Mouse (Mus musculus) forebrain, embryonic 12.5 days (tissue): ENCODE results near the gene Cd3e. TPM values are rescaled to one million over a fixed set of nuclear protein-coding genes. Genes with fewer than 3 reads are reported as not detected.
"Not testable (repeated sequence)": the region's sequence is repeated elsewhere in the genome, so short reads cannot be mapped to it uniquely, and the experiment has no call there.

Experiments
- ATAC-seq: fragments of 200-750 bp; cut with Nextera tagmentation; 2 replicates; pipeline ENCODE4 v1.8.0; 2017; ENCODE audit warnings: moderate TSS enrichment; ENCODE audit not compliant: low FRiP score
- H3K27ac ChIP-seq: fragments of 300-500 bp; sonication (generic); 2 replicates; pipeline ENCODE4 v1.5.1; 2016; ENCODE audit warnings: mild to moderate bottlenecking
- H3K27me3 ChIP-seq: fragments of 300-500 bp; sonication (generic); 2 replicates; pipeline ENCODE4 v1.6.1; 2016; ENCODE audit warnings: mild to moderate bottlenecking
- H3K36me3 ChIP-seq: fragments of 300-500 bp; sonication (generic); replicated peaks from 2 replicates; pipeline ENCODE4 v1.6.1; 2016; ENCODE audit warnings: mild to moderate bottlenecking
- H3K4me1 ChIP-seq: fragments of 300-500 bp; sonication (generic); 2 replicates; pipeline ENCODE4 v1.6.1; 2016
- H3K4me2 ChIP-seq: fragments of 300-500 bp; sonication (generic); 2 replicates; pipeline ENCODE4 v1.6.1; 2016; ENCODE audit warnings: mild to moderate bottlenecking, moderate library complexity
- H3K4me3 ChIP-seq: fragments of 300-500 bp; sonication (generic); replicated peaks from 2 replicates; pipeline ENCODE4 v1.5.1; 2016; ENCODE audit warnings: mild to moderate bottlenecking
- H3K9ac ChIP-seq: fragments of 300-500 bp; sonication (generic); 2 replicates; pipeline ENCODE4 v1.6.1; 2016; ENCODE audit warnings: mild to moderate bottlenecking
- H3K9me3 ChIP-seq: fragments of 300-500 bp; sonication (generic); 2 replicates; pipeline ENCODE4 v1.6.1; 2016
- WGBS: fragments of 180-500 bp; shearing (Covaris S2); methylation state at CpG from one replicate; pipeline ENCODE4 v1.1.7; 2016; 5-methylcytosine and 5-hydroxymethylcytosine counted together
- polyA plus RNA-seq: library from polyadenylated mRNA; unstranded; fragments of >200 nt; fragmentation: Nextera tagmentation; extraction: Ambion mirVana; gene quantifications from 2 replicates; pipeline ENCODE4 v1.2.1, GENCODE M21; 2016

Gene Cd3e
- polyA plus RNA-seq, 1 experiment from 2014 or later, result not detected

DNA sequence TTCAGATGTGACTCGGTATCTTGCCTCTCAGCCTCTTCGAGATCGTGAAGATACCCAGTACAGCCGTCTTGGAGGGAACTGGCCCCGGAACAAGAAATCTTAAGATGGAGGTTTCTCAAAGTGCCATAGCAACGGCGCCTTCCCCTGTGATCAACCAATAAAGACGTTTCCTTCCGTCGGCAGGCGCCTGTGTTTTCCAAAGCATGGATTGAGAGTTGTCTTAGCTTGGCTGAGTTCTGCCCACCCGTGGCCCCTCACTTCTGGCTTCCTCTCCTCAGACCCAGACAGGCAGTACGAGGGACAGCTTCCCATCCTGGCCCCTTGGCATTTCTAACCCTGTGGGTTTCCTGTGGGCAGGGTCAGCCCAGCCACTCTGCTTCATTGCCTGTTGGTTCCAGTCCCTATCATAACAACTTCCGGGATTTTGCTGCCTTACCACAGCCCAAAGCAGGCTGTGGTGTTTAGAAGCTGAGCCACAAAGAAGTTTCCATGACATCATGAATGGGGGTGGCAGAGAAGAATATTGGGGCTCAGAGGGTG lies 23.1 kb downstream of the Cd3e start:
- Histone ChIP-seq H3K27me3 (0 out of 2 replicates have a peak, but pooled peaks cover 5% of the 10 kb centered on the region), H3K36me3 (no peaks in the 10 kb centered on the region), H3K9ac (no peak overlapping the region), H3K27ac (no peak overlapping the region), H3K4me2 (no peak overlapping the region), H3K9me3 (no peaks in the 10 kb centered on the region), H3K4me3 (no peak overlapping the region), H3K4me1 (no peaks in the 10 kb centered on the region)
- ATAC-seq, result no peak
- 78% methylated on average over 14 of the region's 14 CpGs for WGBS

DNA sequence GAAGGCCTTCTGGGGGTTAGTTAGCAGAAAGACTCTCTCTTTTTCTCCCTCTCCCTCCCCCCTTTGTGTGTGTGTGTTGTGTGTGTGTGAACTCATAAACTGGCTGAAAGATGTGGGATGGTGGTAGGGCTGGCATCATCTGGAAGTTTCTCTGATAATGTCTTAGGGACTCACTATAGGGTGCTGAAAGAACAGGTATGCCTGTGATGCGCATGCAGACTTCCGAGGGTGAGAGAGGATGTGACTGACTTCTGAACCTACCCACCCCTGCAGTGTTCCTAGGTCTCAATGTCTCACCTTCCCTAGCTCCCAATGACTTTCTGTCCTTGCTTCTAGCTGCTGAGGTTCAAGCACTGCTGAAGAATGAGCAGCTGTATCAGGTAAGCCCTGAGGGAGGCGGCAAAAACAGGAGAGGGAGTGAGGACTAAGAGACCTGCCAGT lies 23.7 kb downstream of the Cd3e start:
- 79% methylated on average over 3 of the region's 3 CpGs for WGBS
- H3K27ac ChIP-seq, result no peak overlapping the region
- ATAC-seq, result no peak

DNA sequence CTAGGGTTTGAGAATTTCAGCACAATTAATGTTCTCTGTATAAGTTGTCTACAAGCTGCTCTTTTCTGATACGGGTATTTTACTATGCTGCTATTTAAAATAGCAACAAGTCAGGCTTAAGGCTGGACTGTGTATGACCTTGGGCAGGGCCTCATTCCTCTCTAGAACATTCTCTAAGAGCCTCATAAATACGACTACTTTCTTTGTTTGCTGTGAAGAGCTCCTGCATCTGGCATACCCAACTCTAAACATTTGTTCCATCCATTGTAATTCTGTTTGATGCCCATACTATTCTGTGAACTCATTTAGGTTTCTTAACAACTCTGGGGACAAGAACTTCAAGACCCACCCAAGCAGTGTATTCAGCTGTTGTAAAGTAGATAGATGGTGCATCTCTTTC lies 26.4 kb downstream of the Cd3e start:
- Histone ChIP-seq H3K9ac (no peak overlapping the region), H3K9me3 (no peaks in the 10 kb centered on the region), H3K27me3 (0 out of 2 replicates have a peak, but pooled peaks cover 3% of the 10 kb centered on the region), H3K36me3 (no peaks in the 10 kb centered on the region), H3K4me2 (no peak overlapping the region), H3K4me3 (no peak overlapping the region), H3K27ac (no peak overlapping the region), H3K4me1 (no peaks in the 10 kb centered on the region)
- no peak for ATAC-seq
- WGBS, result 82% methylated on average over 2 of the region's 2 CpGs

More for the DNA sequence above, 23.7 kb downstream of the Cd3e start:
- no peaks in the 10 kb centered on the region for H3K4me1 ChIP-seq
- no peak overlapping the region for H3K4me2 ChIP-seq
- no peaks in the 10 kb centered on the region for H3K36me3 ChIP-seq
- H3K27me3 ChIP-seq, result 0 out of 2 replicates have a peak, but pooled peaks cover 5% of the 10 kb centered on the region
- H3K4me3 ChIP-seq, result no peak overlapping the region
- no peaks in the 10 kb centered on the region for H3K9me3 ChIP-seq
- no peak overlapping the region for H3K9ac ChIP-seq

DNA sequence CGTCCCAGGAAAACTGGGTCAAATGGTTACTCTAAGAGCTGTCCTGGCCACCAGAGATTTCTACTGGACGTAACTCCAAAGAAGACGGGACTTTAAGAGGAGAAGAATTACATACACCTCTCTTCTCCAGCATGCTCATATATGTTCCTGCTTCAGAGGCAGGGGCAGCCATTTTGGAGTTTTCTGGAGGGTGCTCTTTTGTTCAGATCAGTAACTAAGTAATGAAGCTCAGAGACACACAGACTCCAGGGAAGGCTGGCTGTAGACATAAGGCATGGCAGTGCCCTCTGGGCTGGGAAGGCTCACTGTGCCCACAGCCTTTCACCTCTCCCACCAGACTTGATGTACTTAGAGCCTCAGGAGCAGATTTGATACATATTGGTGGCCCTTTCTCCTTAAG lies 26.9 kb downstream of the Cd3e start:
- H3K9ac ChIP-seq, result no peak overlapping the region
- no peak overlapping the region for H3K4me2 ChIP-seq
- H3K36me3 ChIP-seq, result no peaks in the 10 kb centered on the region
- no peak overlapping the region for H3K27ac ChIP-seq
- no peak for ATAC-seq
- 82% methylated on average over 3 of the region's 3 CpGs for WGBS
- no peaks in the 10 kb centered on the region for H3K4me1 ChIP-seq
- no peaks in the 10 kb centered on the region for H3K9me3 ChIP-seq
- 0 out of 2 replicates have a peak, but pooled peaks cover 5% of the 10 kb centered on the region for H3K27me3 ChIP-seq
- no peak overlapping the region for H3K4me3 ChIP-seq

DNA sequence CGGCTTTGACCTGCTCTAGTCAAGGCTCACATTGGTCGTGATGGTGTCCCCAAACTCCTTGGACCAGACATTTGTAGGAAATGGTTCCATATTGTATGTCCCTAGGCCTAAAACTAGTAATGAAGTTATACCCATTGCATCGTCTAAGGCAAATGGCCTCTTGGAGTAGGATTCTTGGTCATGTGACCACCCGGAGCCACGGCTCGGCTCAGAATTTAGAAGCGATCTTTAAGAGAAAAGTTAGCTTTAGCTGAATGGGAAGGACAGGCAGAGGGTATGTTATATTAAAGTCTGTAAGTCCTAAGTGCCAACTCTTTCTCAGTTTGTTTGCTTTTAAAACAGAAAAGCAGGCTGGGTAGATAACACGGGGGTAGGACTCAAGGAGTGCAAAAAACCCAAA lies 27.3 kb downstream of the Cd3e start:
- H3K27ac ChIP-seq, result no peak overlapping the region
- ATAC-seq, result no peak
- H3K9me3 ChIP-seq, result no peaks in the 10 kb centered on the region
- no peak overlapping the region for H3K4me2 ChIP-seq
- H3K4me1 ChIP-seq, result no peaks in the 10 kb centered on the region
- H3K36me3 ChIP-seq, result no peaks in the 10 kb centered on the region
- H3K4me3 ChIP-seq, result no peak overlapping the region
- H3K27me3 ChIP-seq, result 0 out of 2 replicates have a peak, but pooled peaks cover 5% of the 10 kb centered on the region
- WGBS, result 90% methylated on average over 8 of the region's 8 CpGs
- no peak overlapping the region for H3K9ac ChIP-seq

DNA sequence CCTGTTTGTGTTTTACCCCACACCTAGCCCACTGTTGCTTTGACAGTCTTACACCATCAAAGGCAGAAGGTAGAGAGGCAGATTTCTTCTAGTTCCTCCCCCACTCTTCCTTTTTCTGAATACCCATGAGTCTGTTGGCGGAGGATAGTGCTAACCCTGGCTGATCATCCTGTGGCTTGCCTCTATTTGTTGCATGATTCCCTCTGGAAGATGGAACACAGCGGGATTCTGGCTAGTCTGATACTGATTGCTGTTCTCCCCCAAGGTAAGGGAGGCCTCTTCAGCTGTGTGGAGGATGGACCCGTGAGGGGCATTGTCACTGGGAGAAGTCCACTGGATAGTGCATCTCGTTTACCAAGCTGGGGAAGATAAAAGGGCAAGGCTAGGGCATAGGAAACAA lies 27.8 kb downstream of the Cd3e start, which contains the start of gene Cd3d:
Cd3d (plus strand) TSS at position 111 of the 400 bp plus-strand sequence.
- H3K27ac ChIP-seq, result no peak within 1 kb of the TSS
- no peak for ATAC-seq
- no peaks in the 10 kb centered on the region for H3K4me1 ChIP-seq
- no peaks in the 10 kb centered on the region for H3K36me3 ChIP-seq
- H3K9me3 ChIP-seq, result no peaks in the 10 kb centered on the region
- H3K27me3 ChIP-seq, result 0 out of 2 replicates have a peak, but pooled peaks cover 5% of the 10 kb centered on the region
- no peak within 1 kb of the TSS for H3K4me3 ChIP-seq
- 78% methylated on average over 4 of the region's 4 CpGs for WGBS
- no peak within 1 kb of the TSS for H3K4me2 ChIP-seq
- no peak within 1 kb of the TSS for H3K9ac ChIP-seq

DNA sequence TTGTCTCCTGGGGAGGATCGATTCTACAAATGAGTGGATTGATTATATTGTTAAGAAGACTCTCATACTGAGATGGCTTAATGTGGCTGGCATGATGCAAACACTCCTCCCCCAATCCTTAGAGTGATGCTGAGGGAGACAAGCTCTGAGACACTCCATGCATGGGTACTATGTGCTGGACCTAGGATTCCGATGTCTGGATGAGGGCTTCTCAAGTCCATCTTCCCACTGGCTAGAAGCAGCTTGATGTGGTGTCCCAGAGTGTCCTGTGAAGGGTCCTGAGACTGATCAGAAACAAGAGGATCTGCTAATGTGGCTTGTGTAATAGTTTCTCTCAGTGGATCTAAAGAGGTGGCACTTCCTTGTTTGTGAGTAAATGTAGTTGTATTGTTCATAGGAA lies 28.3 kb downstream of the Cd3e start:
- Histone ChIP-seq H3K27ac (no peak overlapping the region), H3K9ac (no peak overlapping the region), H3K27me3 (0 out of 2 replicates have a peak, but pooled peaks cover 5% of the 10 kb centered on the region), H3K4me3 (no peak overlapping the region), H3K36me3 (no peaks in the 10 kb centered on the region), H3K9me3 (no peaks in the 10 kb centered on the region), H3K4me2 (no peak overlapping the region), H3K4me1 (no peaks in the 10 kb centered on the region)
- ATAC-seq, result no peak
- WGBS, result 92% methylated on average over 2 of the region's 2 CpGs

DNA sequence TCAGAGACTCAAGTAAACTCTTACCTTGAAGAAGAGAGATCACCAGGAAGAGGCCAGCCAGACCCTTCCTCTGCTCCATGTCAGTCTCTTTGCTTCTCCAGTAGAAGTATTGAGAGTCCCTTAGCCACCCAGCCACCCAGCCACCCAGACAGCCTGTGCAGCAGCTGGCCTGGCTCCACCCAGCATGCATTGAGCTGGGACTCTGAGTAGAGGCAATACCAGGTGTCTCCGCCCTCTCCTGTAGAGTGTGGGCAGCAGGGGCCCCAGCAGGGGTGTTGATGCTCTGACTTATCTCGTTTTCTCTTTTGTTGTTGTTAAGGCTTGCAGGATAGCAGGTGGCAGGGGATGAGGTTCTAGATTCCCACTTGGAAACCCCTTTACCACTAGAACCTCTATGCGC lies 29.2 kb downstream of the Cd3e start, which contains the start of gene Cd3g:
Cd3g (minus strand) TSS at position 190 of the 400 bp plus-strand sequence.
- H3K27me3 ChIP-seq, result peaks cover 5% of the 10 kb centered on the region; the same call in 1 of the 2 replicates
- H3K4me2 ChIP-seq, result no peak within 1 kb of the TSS
- H3K9ac ChIP-seq, result no peak within 1 kb of the TSS
- H3K27ac ChIP-seq, result no peak within 1 kb of the TSS
- 72% methylated on average over 3 of the region's 3 CpGs for WGBS
- no peak within 1 kb of the TSS for H3K4me3 ChIP-seq
- no peaks in the 10 kb centered on the region for H3K9me3 ChIP-seq
- no peaks in the 10 kb centered on the region for H3K36me3 ChIP-seq
- no peak for ATAC-seq
- H3K4me1 ChIP-seq, result no peaks in the 10 kb centered on the region

DNA sequence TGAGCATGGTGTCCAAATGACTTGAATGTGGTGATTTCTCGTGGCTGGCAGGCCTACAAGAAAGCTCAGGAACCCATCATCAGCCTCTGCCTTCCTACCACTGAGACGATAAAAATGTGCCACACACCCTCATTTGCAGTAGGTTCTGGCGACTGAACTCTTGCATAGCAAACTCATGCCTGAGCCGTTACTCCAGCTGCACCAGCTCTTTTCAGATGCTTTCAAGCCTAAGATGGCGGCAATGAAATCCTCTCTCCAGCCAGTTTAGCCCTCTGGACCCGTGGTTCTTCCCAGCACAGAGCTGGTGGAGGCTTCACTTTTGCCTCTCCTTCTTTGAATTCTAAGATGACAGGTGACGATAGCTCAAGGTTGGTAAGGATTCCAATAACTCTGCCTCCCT lies 29.6 kb downstream of the Cd3e start:
- H3K27me3 ChIP-seq, result peaks cover 5% of the 10 kb centered on the region; the same call in 1 of the 2 replicates
- no peaks in the 10 kb centered on the region for H3K4me1 ChIP-seq
- H3K9ac ChIP-seq, result no peak overlapping the region
- H3K27ac ChIP-seq, result no peak overlapping the region
- no peak overlapping the region for H3K4me2 ChIP-seq
- 81% methylated on average over 7 of the region's 7 CpGs for WGBS
- H3K36me3 ChIP-seq, result no peaks in the 10 kb centered on the region
- H3K4me3 ChIP-seq, result no peak overlapping the region
- no peaks in the 10 kb centered on the region for H3K9me3 ChIP-seq
- ATAC-seq, result no peak

DNA sequence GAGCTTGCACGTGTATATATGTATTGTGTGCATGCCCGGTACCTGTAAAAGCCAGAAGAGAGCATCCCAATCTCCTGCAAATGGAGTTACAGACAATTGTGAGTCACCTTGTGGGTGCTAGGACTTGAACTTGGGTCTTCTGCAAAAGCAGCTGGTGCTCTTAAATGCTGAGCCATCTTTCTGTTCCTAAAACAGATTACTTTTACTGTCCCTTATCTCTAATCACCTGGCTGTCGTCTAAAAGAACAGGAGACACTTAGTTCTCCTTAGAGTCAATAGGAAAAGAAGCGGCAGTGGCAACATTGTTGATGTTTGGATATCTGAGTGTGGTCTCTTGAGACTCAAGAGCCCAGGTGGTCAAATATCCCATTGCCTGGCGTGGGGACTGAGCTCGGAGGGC lies 31.6 kb downstream of the Cd3e start:
- H3K27me3 ChIP-seq, result peaks cover 20% of the 10 kb centered on the region
- WGBS, result 82% methylated on average over 6 of the region's 6 CpGs
- no peak overlapping the region for H3K9ac ChIP-seq

DNA sequence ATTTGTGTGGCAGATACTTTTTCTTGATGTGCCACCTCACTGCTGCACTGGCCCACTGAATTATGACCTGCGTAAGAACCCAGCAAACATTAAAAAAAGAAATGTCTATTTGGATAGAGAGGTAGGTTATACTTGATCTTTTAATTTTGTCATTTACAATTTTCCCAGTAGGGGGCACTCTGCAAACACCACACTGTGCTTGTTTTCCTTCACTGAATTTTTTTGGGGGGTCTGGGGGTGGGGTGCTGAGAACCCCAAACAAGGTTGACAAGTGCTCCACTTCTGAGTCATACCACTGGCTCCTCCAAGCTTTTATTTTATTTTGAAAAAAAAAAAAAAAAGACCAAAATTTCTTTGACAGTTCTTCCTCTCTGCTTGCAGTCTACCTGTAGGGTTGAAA lies 40.0 kb downstream of the Cd3e start:
- Histone ChIP-seq H3K9ac (no peak overlapping the region), H3K4me2 (no peak overlapping the region), H3K4me3 (no peak overlapping the region), H3K27ac (no peak overlapping the region), H3K9me3 (no peaks in the 10 kb centered on the region), H3K27me3 (peaks cover 17% of the 10 kb centered on the region), H3K4me1 (peaks cover 11% of the 10 kb centered on the region), H3K36me3 (no peaks in the 10 kb centered on the region)
- no peak for ATAC-seq
- 76% methylated on average over 1 of the region's 1 CpGs for WGBS

More for the DNA sequence above, 31.6 kb downstream of the Cd3e start:
- ATAC-seq, result no peak
- H3K4me3 ChIP-seq, result no peak overlapping the region
- no peaks in the 10 kb centered on the region for H3K36me3 ChIP-seq
- no peaks in the 10 kb centered on the region for H3K4me1 ChIP-seq
- no peak overlapping the region for H3K4me2 ChIP-seq
- H3K27ac ChIP-seq, result no peak overlapping the region
- H3K9me3 ChIP-seq, result no peaks in the 10 kb centered on the region

DNA sequence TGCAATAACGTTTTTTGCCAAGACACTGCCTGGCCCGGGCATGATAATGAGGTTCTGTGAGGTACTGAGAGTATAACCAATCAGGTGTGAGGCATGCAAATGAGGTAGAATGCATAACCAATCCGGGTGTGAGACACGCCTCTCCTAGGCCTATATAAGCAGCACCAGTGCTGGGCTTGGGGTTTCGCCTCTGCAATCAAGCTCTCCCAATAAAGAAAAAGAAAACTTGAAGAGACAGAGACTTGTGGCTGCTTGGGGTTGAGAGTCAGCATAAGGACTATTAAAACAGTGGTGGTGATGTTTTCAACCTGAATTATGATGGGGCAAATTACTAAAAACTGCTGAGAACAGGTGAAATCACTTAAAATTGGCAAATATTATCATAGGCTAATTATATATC lies 41.7 kb downstream of the Cd3e start:
- not testable (repeated sequence) for H3K9me3 ChIP-seq, ATAC-seq, H3K9ac ChIP-seq, H3K4me2 ChIP-seq, H3K36me3 ChIP-seq, H3K4me3 ChIP-seq, H3K27ac ChIP-seq, H3K27me3 ChIP-seq
- 79% methylated on average over 5 of the region's 5 CpGs for WGBS
- H3K4me1 ChIP-seq, result peaks cover 15% of the 10 kb centered on the region

DNA sequence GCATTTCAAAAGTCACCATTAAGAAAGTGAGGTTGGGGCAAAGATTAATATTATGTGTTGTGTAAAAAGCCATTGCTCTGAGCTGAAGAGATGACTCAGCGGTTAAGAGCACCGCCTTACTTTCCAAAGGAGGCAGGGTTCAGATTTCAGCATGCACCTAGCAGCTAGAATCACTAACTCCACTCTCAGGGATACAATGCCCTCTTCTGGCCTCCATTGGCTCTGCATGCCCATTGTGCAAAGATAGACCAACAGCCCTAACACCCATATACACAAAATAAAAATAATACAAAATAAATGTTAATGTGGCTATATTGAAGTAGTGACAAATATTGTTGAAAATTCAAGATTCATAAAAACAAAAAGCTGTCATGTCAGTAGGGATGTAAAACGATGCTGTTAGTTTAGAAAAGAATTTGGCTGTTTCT lies 42.6 kb downstream of the Cd3e start:
- Histone ChIP-seq H3K27ac (no peak overlapping the region), H3K9ac (no peak overlapping the region), H3K4me1 (peaks cover 15% of the 10 kb centered on the region), H3K36me3 (peaks cover 5% of the 10 kb centered on the region; the same call in 1 of the 2 replicates), H3K27me3 (0 out of 2 replicates have a peak, but pooled peaks cover 2% of the 10 kb centered on the region), H3K4me3 (no peak overlapping the region), H3K9me3 (no peaks in the 10 kb centered on the region), H3K4me2 (no peak overlapping the region)
- 33% methylated on average over 3 of the region's 3 CpGs for WGBS
- ATAC-seq, result no peak
